Mouse (Mus musculus) adrenal gland, postnatal 14 days (tissue): ENCODE data around the gene Ptn. TPM values are rescaled to one million over a fixed set of nuclear protein-coding genes. Genes with fewer than 3 reads are reported as not detected.

Source experiments
- DNase-seq: peaks from one replicate; pipeline ENCODE4 v3.0.0; 2021; ENCODE audit warnings: mixed read lengths
- total RNA-seq: library from RNA; stranded (reverse); gene quantifications from 2 replicates; pipeline ENCODE4 v1.2.3, GENCODE M21; 2021

Gene Ptn
- total RNA-seq, 1 experiment from 2014 or later: 58.7 TPM

- DNase-seq: no peak
Observed at GRCm38 (mm10) chr6:36815992-36816391, 6.0 kb upstream of the Ptn start.

- no peak for DNase-seq
Observed at GRCm38 (mm10) chr6:36812666-36813515, 2.9 kb upstream of the Ptn start.

- no peak for DNase-seq
Observed at GRCm38 (mm10) chr6:36810448-36810847, 428 bp upstream of the Ptn start.

- peak; percentile 27 for DNase-seq
Observed at GRCm38 (mm10) chr6:36809311-36809726, 701 bp downstream of the Ptn start.

- no peak for DNase-seq
Observed at GRCm38 (mm10) chr6:36808306-36809058, 1.5 kb downstream of the Ptn start.

- no peak for DNase-seq
Observed at GRCm38 (mm10) chr6:36806906-36807305, 3.1 kb downstream of the Ptn start.

- DNase-seq: peak; percentile 50
Observed at GRCm38 (mm10) chr6:36800309-36800946, 9.6 kb downstream of the Ptn start.

GRCm38 (mm10) chr6:36797066-36797655 lies 12.9 kb downstream of the Ptn start:
- DNase-seq: no peak

- DNase-seq: no peak
Observed at GRCm38 (mm10) chr6:36794535-36794934, 15.5 kb downstream of the Ptn start.

GRCm38 (mm10) chr6:36793775-36794174 lies 16.2 kb downstream of the Ptn start:
- peak; percentile 27 for DNase-seq

- no peak for DNase-seq
Observed at GRCm38 (mm10) chr6:36789261-36789660, 20.8 kb downstream of the Ptn start.

- peak; percentile 48 for DNase-seq
Observed at GRCm38 (mm10) chr6:36788576-36789191, 21.3 kb downstream of the Ptn start.

GRCm38 (mm10) chr6:36784682-36785208 lies 25.3 kb downstream of the Ptn start:
- no peak for DNase-seq

- DNase-seq: peak; percentile 36
Observed at GRCm38 (mm10) chr6:36782481-36782880, 27.5 kb downstream of the Ptn start.

- peak; percentile 32 for DNase-seq
Observed at GRCm38 (mm10) chr6:36777567-36778337, 32.3 kb downstream of the Ptn start.

GRCm38 (mm10) chr6:36777039-36777438 lies 33.0 kb downstream of the Ptn start:
- no peak for DNase-seq

GRCm38 (mm10) chr6:36775647-36776360 lies 34.2 kb downstream of the Ptn start:
- DNase-seq: no peak

- DNase-seq: no peak
Observed at GRCm38 (mm10) chr6:36772541-36772940, 37.5 kb downstream of the Ptn start.

GRCm38 (mm10) chr6:36769012-36769411 lies 41.0 kb downstream of the Ptn start:
- no peak for DNase-seq

- no peak for DNase-seq
Observed at GRCm38 (mm10) chr6:36766941-36767340, 43.1 kb downstream of the Ptn start.
